Mouse (Mus musculus): ENCODE results near the gene Hoxa7. TPM values are rescaled to one million over a fixed set of nuclear protein-coding genes. Genes with fewer than 3 reads are reported as not detected.

Gene Hoxa7
- polyA plus RNA-seq, 2 experiments = 10.1 to 15.8 TPM

- Histone ChIP-seq H3K27ac (replicated peaks; ENCODE audit: low read depth, low read length) (0 out of 2 replicates have a peak overlapping the region, but pooled peaks have one; percentile 38), H3K27me3 (ENCODE audit: control insufficient read depth, insufficient read depth, low read length) (peaks cover 29% of the 10 kb centered on the region), H3K36me3 (ENCODE audit: control insufficient read depth, insufficient read depth, low read length) (peaks cover 39% of the 10 kb centered on the region), H3K4me1 (ENCODE audit: control insufficient read depth, insufficient read depth, low read length) (peaks cover 59% of the 10 kb centered on the region), H3K4me3 (replicated peaks; ENCODE audit: low read length) (peak overlapping the region; percentile 46), H3K9me3 (ENCODE audit: control insufficient read depth, low read length) (no peaks in the 10 kb centered on the region), H3K4me2 (replicated peaks; ENCODE audit: low read depth, low read length, severe bottlenecking) (peak overlapping the region; percentile 91), H3K9ac (ENCODE audit: low read depth, low read length, severe bottlenecking) (0 out of 2 replicates have a peak overlapping the region, but pooled peaks have one; percentile 25)
- WGBS = 26% methylated on average over 14 of the region's 14 CpGs
- ATAC-seq (ENCODE audit: low FRiP score, low read depth) (no peak), DNase-seq (ENCODE audit: low spot score) (no peak)
- TF ChIP-seq POLR2A (IDR thresholded peaks at IDR 0.05; ENCODE audit: borderline replicate concordance, extremely low read depth, insufficient read depth, insufficient read length) = no peak
These were observed 16.4 kb downstream of the Hoxa7 start for GRCm38 (mm10) chr6:52205221-52205620.

- DNase-seq (ENCODE audit: low spot score) = peak; percentile 74
- H3K4me1 ChIP-seq (ENCODE audit: control insufficient read depth, insufficient read depth, low read length) = peaks cover 52% of the 10 kb centered on the region
- H3K36me3 ChIP-seq (ENCODE audit: control insufficient read depth, insufficient read depth, low read length) = peaks cover 39% of the 10 kb centered on the region
- H3K9ac ChIP-seq (ENCODE audit: low read depth, low read length, severe bottlenecking) = peak within 1 kb of the TSS; percentile 56
- no peak for TF ChIP-seq POLR2A (IDR thresholded peaks at IDR 0.05; ENCODE audit: borderline replicate concordance, extremely low read depth, insufficient read depth, insufficient read length)
- 4% methylated on average over 65 of the region's 65 CpGs for WGBS
- peak within 1 kb of the TSS; percentile 46 for H3K4me3 ChIP-seq (replicated peaks; ENCODE audit: low read length)
- 0 out of 2 replicates have a peak within 1 kb of the TSS, but pooled peaks have one; percentile 38 for H3K27ac ChIP-seq (replicated peaks; ENCODE audit: low read depth, low read length)
- H3K27me3 ChIP-seq (ENCODE audit: control insufficient read depth, insufficient read depth, low read length) = peaks cover 33% of the 10 kb centered on the region
- peak within 1 kb of the TSS; percentile 91 for H3K4me2 ChIP-seq (replicated peaks; ENCODE audit: low read depth, low read length, severe bottlenecking)
- no peaks in the 10 kb centered on the region for H3K9me3 ChIP-seq (ENCODE audit: control insufficient read depth, low read length)
- 0 out of 2 replicates have a peak, but pooled peaks have one; percentile 23 for ATAC-seq (ENCODE audit: low FRiP score, low read depth)
These were observed 17.5 kb downstream of the Hoxa7 start, which contains the start of gene Hoxa5 for GRCm38 (mm10) chr6:52204050-52204752. TSS of gene Hoxa5 (minus strand) at chr6:52204587.

GRCm38 (mm10) chr6:52203371-52204049, 18.1 kb downstream of the Hoxa7 start:
- Histone ChIP-seq H3K4me3 (replicated peaks; ENCODE audit: low read length) (peak overlapping the region; percentile 46), H3K36me3 (ENCODE audit: control insufficient read depth, insufficient read depth, low read length) (peaks cover 39% of the 10 kb centered on the region), H3K27me3 (ENCODE audit: control insufficient read depth, insufficient read depth, low read length) (peaks cover 38% of the 10 kb centered on the region), H3K4me1 (ENCODE audit: control insufficient read depth, insufficient read depth, low read length) (peaks cover 46% of the 10 kb centered on the region), H3K9ac (ENCODE audit: low read depth, low read length, severe bottlenecking) (peak overlapping the region; percentile 56), H3K4me2 (replicated peaks; ENCODE audit: low read depth, low read length, severe bottlenecking) (peak overlapping the region; percentile 91), H3K27ac (replicated peaks; ENCODE audit: low read depth, low read length) (no peak overlapping the region), H3K9me3 (ENCODE audit: control insufficient read depth, low read length) (no peaks in the 10 kb centered on the region)
- DNase-seq (ENCODE audit: low spot score) = no peak
- 7% methylated on average over 37 of the region's 46 CpGs for WGBS
- TF ChIP-seq POLR2A (IDR thresholded peaks at IDR 0.05; ENCODE audit: borderline replicate concordance, extremely low read depth, insufficient read depth, insufficient read length) = no peak
- ATAC-seq (ENCODE audit: low FRiP score, low read depth) = no peak

GRCm38 (mm10) chr6:52203121-52203370, 18.6 kb downstream of the Hoxa7 start:
- no peak for DNase-seq (ENCODE audit: low spot score)
- H3K4me2 ChIP-seq (replicated peaks; ENCODE audit: low read depth, low read length, severe bottlenecking) = peak overlapping the region; percentile 91
- peak overlapping the region; percentile 56; the same call in 1 of the 2 replicates for H3K9ac ChIP-seq (ENCODE audit: low read depth, low read length, severe bottlenecking)
- H3K9me3 ChIP-seq (ENCODE audit: control insufficient read depth, low read length) = no peaks in the 10 kb centered on the region
- H3K4me3 ChIP-seq (replicated peaks; ENCODE audit: low read length) = peak overlapping the region; percentile 46
- H3K27ac ChIP-seq (replicated peaks; ENCODE audit: low read depth, low read length) = no peak overlapping the region
- peaks cover 41% of the 10 kb centered on the region for H3K27me3 ChIP-seq (ENCODE audit: control insufficient read depth, insufficient read depth, low read length)
- TF ChIP-seq POLR2A (IDR thresholded peaks at IDR 0.05; ENCODE audit: borderline replicate concordance, extremely low read depth, insufficient read depth, insufficient read length) = no peak
- peaks cover 41% of the 10 kb centered on the region for H3K4me1 ChIP-seq (ENCODE audit: control insufficient read depth, insufficient read depth, low read length)
- H3K36me3 ChIP-seq (ENCODE audit: control insufficient read depth, insufficient read depth, low read length) = peaks cover 39% of the 10 kb centered on the region
- 14% methylated on average over 10 of the region's 10 CpGs for WGBS
- ATAC-seq (ENCODE audit: low FRiP score, low read depth) = no peak

- Histone ChIP-seq H3K27me3 (ENCODE audit: control insufficient read depth, insufficient read depth, low read length) (peaks cover 46% of the 10 kb centered on the region), H3K27ac (replicated peaks; ENCODE audit: low read depth, low read length) (no peak overlapping the region), H3K4me2 (replicated peaks; ENCODE audit: low read depth, low read length, severe bottlenecking) (peak overlapping the region; percentile 91), H3K9ac (ENCODE audit: low read depth, low read length, severe bottlenecking) (0 out of 2 replicates have a peak overlapping the region, but pooled peaks have one; percentile 56), H3K4me3 (replicated peaks; ENCODE audit: low read length) (peak overlapping the region; percentile 46), H3K36me3 (ENCODE audit: control insufficient read depth, insufficient read depth, low read length) (peaks cover 39% of the 10 kb centered on the region), H3K9me3 (ENCODE audit: control insufficient read depth, low read length) (no peaks in the 10 kb centered on the region), H3K4me1 (ENCODE audit: control insufficient read depth, insufficient read depth, low read length) (peaks cover 40% of the 10 kb centered on the region)
- ATAC-seq (ENCODE audit: low FRiP score, low read depth) (no peak), DNase-seq (ENCODE audit: low spot score) (no peak)
- 43% methylated on average over 22 of the region's 22 CpGs for WGBS
- TF ChIP-seq POLR2A (IDR thresholded peaks at IDR 0.05; ENCODE audit: borderline replicate concordance, extremely low read depth, insufficient read depth, insufficient read length) = no peak
These were observed 19.1 kb downstream of the Hoxa7 start for GRCm38 (mm10) chr6:52202362-52203120.
